Mouse (Mus musculus): ENCODE data around the gene Coa5.

DNA sequence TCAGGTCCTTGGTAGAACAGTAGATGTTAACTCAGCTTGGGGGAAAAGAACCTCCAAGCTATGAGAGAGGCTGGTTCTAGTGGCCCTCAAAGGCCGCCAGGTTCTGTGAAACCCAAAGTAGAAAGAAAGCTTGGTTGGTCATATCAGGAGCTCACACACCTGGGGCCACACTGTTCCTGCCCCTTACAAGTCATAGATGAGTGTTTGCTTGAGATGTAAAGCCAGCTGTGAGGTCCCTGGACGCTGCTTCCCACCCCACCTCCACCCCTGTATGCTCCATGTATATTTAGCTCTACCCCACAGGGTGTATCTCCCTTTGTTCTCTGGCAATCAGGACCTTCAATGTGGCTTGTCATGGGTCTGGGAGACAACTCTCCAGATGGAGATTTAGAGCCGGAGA is 21.2 kb downstream of the Coa5 start:
- TF ChIP-seq TCF12 (IDR thresholded peaks at IDR 0.05; ENCODE audit: low read depth, low read length) (peak; percentile 53; the same call in 1 of the 2 replicates), ETS1 (conservative IDR thresholded peaks at IDR 0.05; ENCODE audit: low read depth, low read length) (no peak), CTCF (conservative IDR thresholded peaks at IDR 0.05 in 1 of 2, IDR thresholded peaks at IDR 0.05 in 1 of 2; ENCODE audit: low read depth in 2 of 2, low read length in 2 of 2) (no peak), POLR2A (IDR thresholded peaks at IDR 0.05; ENCODE audit: low read depth, low read length) (no peak), MEF2A (IDR thresholded peaks at IDR 0.05; ENCODE audit: borderline replicate concordance, low read depth, low read length) (no peak), SIN3A (IDR thresholded peaks at IDR 0.05; ENCODE audit: low read length) (no peak), ZNF384 (IDR thresholded peaks at IDR 0.05; ENCODE audit: low read depth, low read length) (no peak), KAT2A (IDR thresholded peaks at IDR 0.05; ENCODE audit: insufficient replicate concordance, low read length) (no peak), RCOR1 (conservative IDR thresholded peaks at IDR 0.05; ENCODE audit: low read depth, low read length) (no peak), E2F4 (IDR thresholded peaks at IDR 0.05; ENCODE audit: insufficient replicate concordance, low read depth, low read length) (no peak), NELFE (IDR thresholded peaks at IDR 0.05; ENCODE audit: low read depth, low read length) (no peak), EP300 (IDR thresholded peaks at IDR 0.05; ENCODE audit: low read length) (peak; percentile 51), MAFK (IDR thresholded peaks at IDR 0.05; ENCODE audit: insufficient replicate concordance, low read length) (no peak), TBP (conservative IDR thresholded peaks at IDR 0.05; ENCODE audit: low read depth, low read length) (no peak)
